Mouse (Mus musculus) mouse trophoblast stem cell (cell line): ENCODE measurements around the gene Ppp2r5d.

Source experiments
- in situ Hi-C, 2 experiments: fragments of 300-500 bp; cut with MseI, MboI; formaldehyde crosslinking; loops; 2 replicates in 1 of 2; 3 replicates in 1 of 2; pipeline ENCODE4 v1.15.1; 2025

Ppp2r5d gene

GRCm38 (mm10) chr17:46704887-46705835, at the start of gene Ppp2r5d:
Ppp2r5d (minus strand) TSS chr17:46705111.
- in situ Hi-C loops: no loop called here

GRCm38 (mm10) chr17:46751794-46752556, 47.1 kb upstream of the Ppp2r5d start, which contains the start of gene Cnpy3:
Cnpy3 (minus strand) TSS chr17:46752214.
- in situ Hi-C loops: no loop called here

GRCm38 (mm10) chr17:46751056-46751793, 46.3 kb upstream of the Ppp2r5d start:
- in situ Hi-C loops: no loop called here

- in situ Hi-C loops: no loop called here
Measured at GRCm38 (mm10) chr17:46750580-46750979, 45.7 kb upstream of the Ppp2r5d start.

GRCm38 (mm10) chr17:46749282-46749681, 44.4 kb upstream of the Ppp2r5d start:
- in situ Hi-C loops: no loop called here

GRCm38 (mm10) chr17:46747806-46748205, 42.9 kb upstream of the Ppp2r5d start:
- in situ Hi-C loops: no loop called here

- in situ Hi-C loops: no loop called here
Measured at GRCm38 (mm10) chr17:46747234-46747633, 42.3 kb upstream of the Ppp2r5d start.

GRCm38 (mm10) chr17:46745506-46745905, 40.6 kb upstream of the Ppp2r5d start:
- in situ Hi-C loops: no loop called here

GRCm38 (mm10) chr17:46742986-46743385, 38.1 kb upstream of the Ppp2r5d start:
- in situ Hi-C loops: no loop called here

GRCm38 (mm10) chr17:46741305-46741704, 36.4 kb upstream of the Ppp2r5d start:
- in situ Hi-C loops: no loop called here

- in situ Hi-C loops: no loop called here
Measured at GRCm38 (mm10) chr17:46736160-46736559, 31.2 kb upstream of the Ppp2r5d start.

- in situ Hi-C loops: no loop called here
Measured at GRCm38 (mm10) chr17:46735287-46735686, 30.4 kb upstream of the Ppp2r5d start.

GRCm38 (mm10) chr17:46734055-46734454, 29.1 kb upstream of the Ppp2r5d start:
- in situ Hi-C loops: no loop called here

- in situ Hi-C loops: no loop called here
Measured at GRCm38 (mm10) chr17:46728904-46729318, 24.0 kb upstream of the Ppp2r5d start, which contains the start of gene Gnmt. Gnmt (minus strand) TSS chr17:46729168.

GRCm38 (mm10) chr17:46728496-46728895, 23.6 kb upstream of the Ppp2r5d start:
- in situ Hi-C loops: no loop called here

- in situ Hi-C loops: no loop called here
Measured at GRCm38 (mm10) chr17:46728021-46728420, 23.1 kb upstream of the Ppp2r5d start.

GRCm38 (mm10) chr17:46727271-46727670, 22.4 kb upstream of the Ppp2r5d start:
- in situ Hi-C loops: no loop called here

- in situ Hi-C loops: no loop called here
Measured at GRCm38 (mm10) chr17:46725731-46726645, 21.1 kb upstream of the Ppp2r5d start.

- in situ Hi-C loops: no loop called here
Measured at GRCm38 (mm10) chr17:46725273-46725672, 20.4 kb upstream of the Ppp2r5d start.

GRCm38 (mm10) chr17:46724477-46725084, 19.7 kb upstream of the Ppp2r5d start:
- in situ Hi-C loops: no loop called here
